8 mouse cellular contexts compared by ENCODE assay signal in the genomic region with DNA sequence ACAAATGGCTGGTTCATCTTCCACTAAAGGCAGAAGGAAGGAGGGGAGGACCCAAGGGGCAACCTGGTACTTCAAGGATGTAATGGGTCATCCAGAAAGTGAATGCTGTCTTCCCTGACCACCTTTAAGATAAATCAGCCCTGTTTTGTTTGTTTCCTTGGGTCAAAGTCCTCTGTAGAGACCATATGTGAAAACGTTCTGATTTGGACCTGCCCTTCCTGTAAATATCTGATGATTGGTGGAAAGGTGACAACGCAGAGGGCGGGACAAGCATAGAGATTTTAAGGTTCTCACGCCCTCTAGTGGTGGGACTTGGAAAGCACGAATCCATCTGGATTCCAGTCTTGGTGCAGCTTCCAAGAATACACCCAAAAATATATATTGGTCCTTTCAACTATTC. TPM values are rescaled to one million over a fixed set of nuclear protein-coding genes. Genes with fewer than 3 reads are reported as not detected.
DNase-seq lines count a peak whose midpoint lies in the region; ATAC-seq and TF ChIP-seq lines count a peak whose summit lies in the region.

No protein-coding gene starts in this region.

- DNase-seq in brain, embryonic 14.5 days (ENCODE audit: low read depth), result peak; percentile 92
- DNase-seq in kidney, postnatal 36 days, result peak; percentile 88 to 91
- peak; percentile 82 for DNase-seq in neural tube, embryonic 11.5 days (ENCODE audit: low spot score)
- peak; percentile 62 for DNase-seq in testis, postnatal 14 days (ENCODE audit: low spot score)

- no peak for TF ChIP-seq EP300 in ES-Bruce4 (IDR thresholded peaks at IDR 0.05; ENCODE audit: insufficient read depth, low read depth, low read length)

- H3K9ac ChIP-seq in ES-Bruce4 (ENCODE audit: low read depth, poor library complexity, severe bottlenecking), result no peak overlapping the region
- no peak overlapping the region for H3K9ac ChIP-seq in forebrain, embryonic 12.5 days
- H3K9ac ChIP-seq in heart, embryonic 16.5 days (ENCODE audit: low read length), result no peak overlapping the region
- no peak overlapping the region for H3K9ac ChIP-seq in liver, embryonic 15.5 days
- H3K9ac ChIP-seq in neural tube, embryonic 11.5 days (ENCODE audit: low read length), result no peak overlapping the region

- H3K4me1 ChIP-seq in ES-Bruce4 (ENCODE audit: control insufficient read depth, insufficient read depth, low read length), result no peaks in the 10 kb centered on the region
- peaks cover 18% of the 10 kb centered on the region for H3K4me1 ChIP-seq in forebrain, embryonic 12.5 days
- H3K4me1 ChIP-seq in heart, embryonic 16.5 days (ENCODE audit: control insufficient read depth, insufficient read depth, low read length), result peaks cover 10% of the 10 kb centered on the region
- peaks cover 46% of the 10 kb centered on the region for H3K4me1 ChIP-seq in liver, embryonic 15.5 days (replicated peaks)
- peaks cover 3% of the 10 kb centered on the region for H3K4me1 ChIP-seq in neural tube, embryonic 11.5 days (ENCODE audit: control insufficient read depth, insufficient read depth, low read length)

- H3K27ac ChIP-seq in ES-Bruce4 (ENCODE audit: insufficient read depth, low read length), result no peak overlapping the region
- H3K27ac ChIP-seq in forebrain, embryonic 12.5 days, result no peak overlapping the region
- no peak overlapping the region for H3K27ac ChIP-seq in heart, embryonic 16.5 days (ENCODE audit: low read length)
- no peak overlapping the region; the same call in 1 of the 2 replicates for H3K27ac ChIP-seq in liver, embryonic 15.5 days (replicated peaks)
- H3K27ac ChIP-seq in neural tube, embryonic 11.5 days (ENCODE audit: low read depth, low read length), result no peak overlapping the region

- no peaks in the 10 kb centered on the region for H3K9me3 ChIP-seq in ES-Bruce4 (replicated peaks; ENCODE audit: control insufficient read depth, insufficient read depth, low read length, poor library complexity, severe bottlenecking)
- no peaks in the 10 kb centered on the region for H3K9me3 ChIP-seq in forebrain, embryonic 12.5 days
- H3K9me3 ChIP-seq in heart, embryonic 16.5 days (replicated peaks; ENCODE audit: control insufficient read depth, low read length), result no peaks in the 10 kb centered on the region
- no peaks in the 10 kb centered on the region for H3K9me3 ChIP-seq in liver, embryonic 15.5 days (replicated peaks)
- H3K9me3 ChIP-seq in neural tube, embryonic 11.5 days (ENCODE audit: control insufficient read depth, low read length), result no peaks in the 10 kb centered on the region

- H3K27me3 ChIP-seq in ES-Bruce4 (ENCODE audit: control insufficient read depth, insufficient read depth, low read length, poor library complexity, severe bottlenecking), result no peaks in the 10 kb centered on the region
- 0 out of 2 replicates have a peak, but pooled peaks cover 9% of the 10 kb centered on the region for H3K27me3 ChIP-seq in forebrain, embryonic 12.5 days
- no peaks in the 10 kb centered on the region for H3K27me3 ChIP-seq in heart, embryonic 16.5 days (ENCODE audit: control insufficient read depth, insufficient read depth, low read length)
- no peaks in the 10 kb centered on the region for H3K27me3 ChIP-seq in liver, embryonic 15.5 days
- H3K27me3 ChIP-seq in neural tube, embryonic 11.5 days (ENCODE audit: control insufficient read depth, insufficient read depth, low read length), result no peaks in the 10 kb centered on the region

- WGBS in forebrain, embryonic 12.5 days, result 2% methylated on average over 5 of the region's 5 CpGs
- WGBS in heart, embryonic 16.5 days, result under 1% methylated on average over 5 of the region's 5 CpGs
- 0% methylated on average over 5 of the region's 5 CpGs for WGBS in liver, embryonic 15.5 days (ENCODE audit: insufficient replicate concordance)
- 2% methylated on average over 5 of the region's 5 CpGs for WGBS in neural tube, embryonic 11.5 days

- H3K4me2 ChIP-seq in forebrain, embryonic 12.5 days, result peak overlapping the region; percentile 38
- peak overlapping the region; percentile 48 for H3K4me2 ChIP-seq in heart, embryonic 16.5 days (ENCODE audit: low read depth, low read length)
- H3K4me2 ChIP-seq in liver, embryonic 15.5 days, result peak overlapping the region; percentile 49
- peak overlapping the region; percentile 19; the same call in 1 of the 2 replicates for H3K4me2 ChIP-seq in neural tube, embryonic 11.5 days (ENCODE audit: low read depth)

- no peak for ATAC-seq in forebrain, embryonic 12.5 days (ENCODE audit: low FRiP score)
- no peak for ATAC-seq in heart, embryonic 16.5 days (replicated peaks; ENCODE audit: extremely low read depth, insufficient read depth, low FRiP score)
- no peak for ATAC-seq in liver, embryonic 15.5 days (ENCODE audit: insufficient read depth)
- ATAC-seq in neural tube, embryonic 11.5 days (ENCODE audit: insufficient read depth, low FRiP score, low TSS enrichment), result no peak

- TF ChIP-seq CTCF in ES-Bruce4 (IDR thresholded peaks at IDR 0.05; ENCODE audit: low read depth, low read length), result peak; percentile 51
- peak; percentile 85 for TF ChIP-seq CTCF in brain, embryonic 14.5 days (IDR thresholded peaks at IDR 0.05; ENCODE audit: borderline replicate concordance, extremely low read depth, insufficient read depth, insufficient read length)

- TF ChIP-seq POLR2A in ES-Bruce4 (IDR thresholded peaks at IDR 0.05; ENCODE audit: insufficient read depth, low read length), result no peak
- TF ChIP-seq POLR2A in brain, embryonic 14.5 days (IDR thresholded peaks at IDR 0.05; ENCODE audit: borderline replicate concordance, extremely low read depth, insufficient read depth, insufficient read length, poor library complexity, severe bottlenecking), result no peak

- H3K36me3 ChIP-seq in ES-Bruce4 (ENCODE audit: control insufficient read depth, insufficient read depth, low read length, poor library complexity, severe bottlenecking), result no peaks in the 10 kb centered on the region
- no peaks in the 10 kb centered on the region for H3K36me3 ChIP-seq in forebrain, embryonic 12.5 days (replicated peaks)
- H3K36me3 ChIP-seq in heart, embryonic 16.5 days (ENCODE audit: control insufficient read depth, insufficient read depth), result no peaks in the 10 kb centered on the region
- no peaks in the 10 kb centered on the region for H3K36me3 ChIP-seq in liver, embryonic 15.5 days (replicated peaks)
- H3K36me3 ChIP-seq in neural tube, embryonic 11.5 days (ENCODE audit: control insufficient read depth, insufficient read depth, low read length), result no peaks in the 10 kb centered on the region

- H3K4me3 ChIP-seq in ES-Bruce4 (ENCODE audit: low read depth, low read length), result no peak overlapping the region
- no peak overlapping the region for H3K4me3 ChIP-seq in forebrain, embryonic 12.5 days (replicated peaks)
- no peak overlapping the region for H3K4me3 ChIP-seq in heart, embryonic 16.5 days (ENCODE audit: low read length)
- no peak overlapping the region for H3K4me3 ChIP-seq in liver, embryonic 15.5 days (replicated peaks)
- H3K4me3 ChIP-seq in neural tube, embryonic 11.5 days (ENCODE audit: low read depth, low read length), result no peak overlapping the region

RNA-seq across cellular contexts. Expression of gene Cry2, which starts 4.0 kb away (rescaled TPM):
- 9.9 and 11.8 TPM in 2 replicates for polyA plus RNA-seq in ES-Bruce4 (2011; ENCODE audit: insufficient read depth, insufficient read length, low read depth, missing spikeins)
- 24.1 and 31.1 TPM in 2 replicates for polyA plus RNA-seq in brain, embryonic 14.5 days (2012; rRNA removed)
- 29.1 and 31.2 TPM in 2 replicates for polyA plus RNA-seq in forebrain, embryonic 12.5 days (2016; fragmentation: Nextera tagmentation; extraction: Ambion mirVana)
- 18.4 and 18.6 TPM in 2 replicates for polyA plus RNA-seq in heart, embryonic 16.5 days (2015; fragmentation: Nextera tagmentation; extraction: Ambion mirVana)
- polyA plus RNA-seq in liver, embryonic 15.5 days (2015; fragmentation: Nextera tagmentation; extraction: Ambion mirVana), result 11.2 and 14.6 TPM in 2 replicates
- 21.4 and 22.3 TPM in 2 replicates for polyA plus RNA-seq in neural tube, embryonic 11.5 days (2014; fragmentation: Nextera tagmentation; extraction: Ambion mirVana)

RNA-seq across cellular contexts. Expression of gene Slc35c1, which starts 22.5 kb away (rescaled TPM):
- polyA plus RNA-seq in ES-Bruce4 (2011; ENCODE audit: insufficient read depth, insufficient read length, low read depth, missing spikeins), result 7.6 and 8.2 TPM in 2 replicates
- 14.2 and 14.5 TPM in 2 replicates for polyA plus RNA-seq in brain, embryonic 14.5 days (2012; rRNA removed)
- 9.5 and 10.0 TPM in 2 replicates for polyA plus RNA-seq in forebrain, embryonic 12.5 days (2016; fragmentation: Nextera tagmentation; extraction: Ambion mirVana)
- polyA plus RNA-seq in heart, embryonic 16.5 days (2015; fragmentation: Nextera tagmentation; extraction: Ambion mirVana), result 9.9 and 12.9 TPM in 2 replicates
- polyA plus RNA-seq in liver, embryonic 15.5 days (2015; fragmentation: Nextera tagmentation; extraction: Ambion mirVana), result 11.0 and 11.6 TPM in 2 replicates
- polyA plus RNA-seq in neural tube, embryonic 11.5 days (2014; fragmentation: Nextera tagmentation; extraction: Ambion mirVana), result 12.7 TPM in 2 replicates

RNA-seq across cellular contexts. Expression of gene Mapk8ip1, which starts 36.8 kb away (rescaled TPM):
- polyA plus RNA-seq in ES-Bruce4 (2011; ENCODE audit: insufficient read depth, insufficient read length, low read depth, missing spikeins), result 13.6 and 16.0 TPM in 2 replicates
- 193 and 214 TPM in 2 replicates for polyA plus RNA-seq in brain, embryonic 14.5 days (2012; rRNA removed)
- 83.2 and 83.5 TPM in 2 replicates for polyA plus RNA-seq in forebrain, embryonic 12.5 days (2016; fragmentation: Nextera tagmentation; extraction: Ambion mirVana)
- polyA plus RNA-seq in heart, embryonic 16.5 days (2015; fragmentation: Nextera tagmentation; extraction: Ambion mirVana), result 5.7 TPM in 2 replicates
- 1.8 and 1.9 TPM in 2 replicates for polyA plus RNA-seq in liver, embryonic 15.5 days (2015; fragmentation: Nextera tagmentation; extraction: Ambion mirVana)
- 39.1 and 44.2 TPM in 2 replicates for polyA plus RNA-seq in neural tube, embryonic 11.5 days (2014; fragmentation: Nextera tagmentation; extraction: Ambion mirVana)

RNA-seq across cellular contexts. Expression of gene 1700029I15Rik, which starts 55.5 kb away (rescaled TPM):
- polyA plus RNA-seq in ES-Bruce4 (2011; ENCODE audit: insufficient read depth, insufficient read length, low read depth, missing spikeins), result 1.2 TPM in 1 of 2 replicates, not detected in the other
- 3.0 and 3.8 TPM in 2 replicates for polyA plus RNA-seq in brain, embryonic 14.5 days (2012; rRNA removed)
- polyA plus RNA-seq in forebrain, embryonic 12.5 days (2016; fragmentation: Nextera tagmentation; extraction: Ambion mirVana), result 5.6 and 6.8 TPM in 2 replicates
- 1.8 and 2.6 TPM in 2 replicates for polyA plus RNA-seq in heart, embryonic 16.5 days (2015; fragmentation: Nextera tagmentation; extraction: Ambion mirVana)
- polyA plus RNA-seq in liver, embryonic 15.5 days (2015; fragmentation: Nextera tagmentation; extraction: Ambion mirVana), result 1.4 and 1.5 TPM in 2 replicates
- polyA plus RNA-seq in neural tube, embryonic 11.5 days (2014; fragmentation: Nextera tagmentation; extraction: Ambion mirVana), result 1.0 and 3.1 TPM in 2 replicates
